Mouse (Mus musculus) testis, adult 2 months (tissue): Measurements from ENCODE around the gene Gm13090. TPM values are rescaled to one million over a fixed set of nuclear protein-coding genes. Genes with fewer than 3 reads are reported as not detected.

Experiments used
- H3K27ac ChIP-seq: fragments of 200-500 bp; 2 replicates; pipeline ENCODE4 v1.5.1; 2012; ENCODE audit warnings: low read depth, low read length; ENCODE audit not compliant: control insufficient read depth, insufficient read depth
- H3K27me3 ChIP-seq: fragments of 200-500 bp; 2 replicates; pipeline ENCODE4 v1.6.1; 2012; ENCODE audit warnings: mild to moderate bottlenecking, low read length, moderate library complexity; ENCODE audit not compliant: control insufficient read depth, insufficient read depth
- H3K36me3 ChIP-seq: fragments of 200-500 bp; 2 replicates; pipeline ENCODE4 v1.6.1; 2012; ENCODE audit warnings: mild to moderate bottlenecking, low read length; ENCODE audit not compliant: control insufficient read depth, insufficient read depth
- H3K4me1 ChIP-seq: fragments of 200-500 bp; 2 replicates; pipeline ENCODE4 v1.6.1; 2012; ENCODE audit warnings: low read length; ENCODE audit not compliant: control insufficient read depth, insufficient read depth
- H3K4me3 ChIP-seq: fragments of 200-500 bp; 2 replicates; pipeline ENCODE4 v1.5.1; 2012; ENCODE audit warnings: low read depth, mild to moderate bottlenecking, low read length, moderate library complexity, mixed read lengths; ENCODE audit not compliant: control insufficient read depth
- CTCF ChIP-seq: fragments of 200-500 bp; IDR thresholded peaks from 2 replicates; pipeline ENCODE4 v1.5.1; 2012; ENCODE audit warnings: low read depth, mild to moderate bottlenecking, inconsistent platforms, low read length, moderate library complexity; ENCODE audit not compliant: control insufficient read depth, insufficient read depth, insufficient replicate concordance
- POLR2A ChIP-seq: fragments of 200-500 bp; IDR thresholded peaks from 2 replicates; pipeline ENCODE4 v1.6.1; 2012; ENCODE audit warnings: low read depth, mild to moderate bottlenecking, inconsistent platforms, low read length, moderate library complexity; ENCODE audit not compliant: control insufficient read depth
- polyA plus RNA-seq: library from polyadenylated mRNA; depleted of rRNA; stranded (reverse); fragments of >200 nt; gene quantifications from 2 replicates; pipeline ENCODE4 v1.2.3, GENCODE M21; 2012

Gene Gm13090
- polyA plus RNA-seq, 1 experiment = not detected

DNA sequence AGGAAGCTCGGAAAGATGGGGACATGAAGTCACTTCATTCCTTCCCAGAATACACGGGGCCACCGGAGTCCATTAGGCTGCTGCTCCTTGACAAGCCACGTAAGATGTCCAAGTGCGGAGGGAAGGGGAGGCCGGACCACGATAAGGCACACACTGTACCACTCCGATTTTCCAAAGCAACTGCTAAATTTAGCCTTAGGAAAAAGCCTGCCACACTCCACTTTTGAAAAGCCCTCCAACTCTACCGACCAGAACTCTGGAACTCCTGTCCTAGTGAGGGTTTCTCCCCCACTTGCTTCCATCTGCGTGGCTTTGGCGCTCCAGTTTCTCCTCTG lies 7.7 kb downstream of the Gm13090 start:
- Histone ChIP-seq H3K4me3 (no peak overlapping the region), H3K36me3 (no peaks in the 10 kb centered on the region), H3K4me1 (no peaks in the 10 kb centered on the region), H3K27me3 (no peaks in the 10 kb centered on the region), H3K27ac (no peak overlapping the region)
- TF ChIP-seq CTCF = no peak
- no peak for TF ChIP-seq POLR2A

DNA sequence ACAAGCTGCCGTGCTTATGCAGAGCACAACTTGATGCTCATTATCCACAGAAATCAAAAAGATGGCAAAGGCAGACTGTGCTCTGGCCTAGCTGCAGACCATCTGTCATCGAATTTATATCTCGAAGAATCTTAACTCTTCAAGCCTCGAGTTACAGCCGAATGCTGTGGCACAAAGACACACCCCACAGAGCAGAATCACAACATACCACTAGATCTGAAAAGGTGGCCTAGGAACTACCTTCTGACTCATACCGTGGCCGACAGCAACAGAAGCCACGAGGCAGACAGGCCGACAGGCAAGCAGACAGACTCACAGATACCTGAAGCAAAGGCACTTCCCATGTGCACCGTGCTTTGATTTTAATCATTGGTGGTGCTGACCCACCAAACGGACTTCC lies 14.3 kb downstream of the Gm13090 start:
- H3K27me3 ChIP-seq = no peaks in the 10 kb centered on the region
- H3K4me1 ChIP-seq = peaks cover 10% of the 10 kb centered on the region
- no peak overlapping the region for H3K27ac ChIP-seq
- no peak for TF ChIP-seq CTCF
- TF ChIP-seq POLR2A = no peak
- H3K4me3 ChIP-seq = no peak overlapping the region
- H3K36me3 ChIP-seq = no peaks in the 10 kb centered on the region

DNA sequence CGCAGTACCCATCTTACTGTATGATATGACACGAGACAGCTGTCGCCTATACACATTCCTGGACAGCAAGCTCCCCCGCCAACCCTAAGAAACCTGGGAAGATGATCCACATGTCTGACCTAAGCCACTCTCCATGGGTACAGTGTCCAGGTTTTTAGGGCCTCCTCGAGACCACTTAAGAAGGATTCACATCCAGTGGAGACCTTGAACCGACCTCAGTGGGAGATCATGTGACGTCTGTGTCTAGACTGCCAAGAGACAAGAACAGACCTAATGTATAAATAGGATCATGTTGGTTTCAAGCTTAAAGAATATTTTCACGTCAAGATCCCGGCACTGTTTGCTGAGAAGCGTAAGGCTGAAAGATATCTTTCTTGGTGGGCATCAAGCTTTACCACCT lies 14.8 kb downstream of the Gm13090 start:
- no peak for TF ChIP-seq CTCF
- TF ChIP-seq POLR2A = no peak
- Histone ChIP-seq H3K36me3 (no peaks in the 10 kb centered on the region), H3K4me3 (no peak overlapping the region), H3K4me1 (peaks cover 10% of the 10 kb centered on the region), H3K27ac (no peak overlapping the region), H3K27me3 (no peaks in the 10 kb centered on the region)

DNA sequence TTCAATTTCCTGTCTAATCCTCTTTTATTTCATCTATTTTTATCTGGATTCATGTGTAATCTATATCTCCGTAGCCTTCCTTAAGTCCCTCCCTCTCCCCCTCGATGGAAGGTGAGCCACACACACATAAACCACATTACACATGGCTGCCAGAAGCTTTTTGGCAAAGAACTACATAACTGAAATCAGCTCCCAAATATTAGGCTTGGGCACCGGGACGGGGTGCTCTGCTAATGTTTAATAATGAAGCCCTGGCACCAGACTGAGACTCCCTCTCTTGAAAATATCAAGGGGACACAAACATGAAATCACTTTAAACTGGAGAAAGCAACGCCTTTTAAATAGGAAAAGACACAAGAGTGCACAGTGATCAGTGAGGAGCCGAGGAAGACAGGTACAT lies 16.5 kb downstream of the Gm13090 start:
- no peak overlapping the region for H3K4me3 ChIP-seq
- no peaks in the 10 kb centered on the region for H3K36me3 ChIP-seq
- TF ChIP-seq POLR2A (no peak), CTCF (no peak)
- no peak overlapping the region for H3K27ac ChIP-seq
- peaks cover 10% of the 10 kb centered on the region for H3K4me1 ChIP-seq
- no peaks in the 10 kb centered on the region for H3K27me3 ChIP-seq

DNA sequence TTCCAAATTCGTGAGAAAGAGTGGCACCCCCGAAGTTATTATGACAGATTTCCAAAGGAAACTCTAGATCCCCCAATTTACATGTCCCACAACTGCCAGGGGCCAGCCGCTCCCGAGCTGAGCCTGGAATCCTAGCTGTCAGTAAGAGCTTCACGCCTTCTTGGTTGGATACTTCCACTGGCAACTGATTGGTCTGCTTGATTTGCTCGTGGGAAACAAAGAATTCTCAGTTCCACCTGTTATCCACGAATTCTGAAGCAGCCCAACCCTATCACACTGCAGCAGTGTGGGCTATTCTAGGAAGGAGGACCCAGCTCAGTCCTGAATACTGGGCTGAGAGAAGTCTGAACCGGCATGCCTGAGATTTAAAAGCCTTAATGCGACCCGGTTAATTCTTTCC lies 17.1 kb downstream of the Gm13090 start:
- Histone ChIP-seq H3K27ac (no peak overlapping the region), H3K4me3 (no peak overlapping the region), H3K27me3 (no peaks in the 10 kb centered on the region), H3K36me3 (no peaks in the 10 kb centered on the region), H3K4me1 (peaks cover 10% of the 10 kb centered on the region)
- TF ChIP-seq CTCF = no peak
- no peak for TF ChIP-seq POLR2A

DNA sequence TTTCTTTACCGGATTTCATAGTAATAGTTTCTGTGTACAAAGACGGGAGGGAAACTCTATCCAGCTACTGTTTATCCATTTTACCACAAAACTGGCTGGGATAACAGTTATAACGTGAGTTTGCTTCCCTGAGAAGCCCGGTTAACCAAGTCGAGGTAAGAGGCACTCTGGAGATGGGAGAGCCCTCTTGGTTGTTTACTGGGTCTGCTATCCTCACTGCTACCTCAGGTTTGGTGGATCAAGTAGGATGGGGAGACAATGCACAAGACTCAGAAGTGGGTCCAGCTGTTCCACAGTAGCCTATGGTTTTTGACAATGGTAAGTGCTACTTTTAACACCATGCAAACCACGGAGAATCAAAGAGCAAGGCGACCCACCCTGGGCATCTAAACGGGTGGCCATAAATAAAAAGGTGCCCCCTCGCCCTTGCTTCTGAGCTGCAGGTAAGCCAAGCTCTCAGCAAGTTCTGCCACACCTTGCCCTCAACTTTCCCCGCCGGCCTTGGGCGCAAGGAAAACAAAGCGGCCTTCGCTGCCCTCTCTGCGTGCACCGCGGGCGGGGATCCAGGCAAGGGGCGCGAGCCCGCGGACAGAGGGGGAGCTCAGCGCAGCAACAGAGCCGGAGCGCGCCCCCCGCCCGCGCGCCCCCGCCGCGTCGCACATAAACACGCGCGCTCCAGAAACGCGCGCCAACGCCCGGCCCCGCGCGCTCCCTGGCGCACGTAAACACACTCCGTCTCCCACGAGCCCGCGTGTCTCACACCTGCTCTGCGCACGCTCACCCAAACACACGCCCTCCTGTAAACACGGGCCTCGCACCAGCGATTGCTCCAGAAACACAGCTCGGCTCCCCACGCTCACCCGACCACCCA lies 18.0 kb downstream of the Gm13090 start:
- Histone ChIP-seq H3K27me3 (no peaks in the 10 kb centered on the region), H3K36me3 (no peaks in the 10 kb centered on the region), H3K4me1 (peaks cover 10% of the 10 kb centered on the region), H3K27ac (no peak overlapping the region), H3K4me3 (peak overlapping the region; percentile 80)
- TF ChIP-seq POLR2A (no peak), CTCF (no peak)

DNA sequence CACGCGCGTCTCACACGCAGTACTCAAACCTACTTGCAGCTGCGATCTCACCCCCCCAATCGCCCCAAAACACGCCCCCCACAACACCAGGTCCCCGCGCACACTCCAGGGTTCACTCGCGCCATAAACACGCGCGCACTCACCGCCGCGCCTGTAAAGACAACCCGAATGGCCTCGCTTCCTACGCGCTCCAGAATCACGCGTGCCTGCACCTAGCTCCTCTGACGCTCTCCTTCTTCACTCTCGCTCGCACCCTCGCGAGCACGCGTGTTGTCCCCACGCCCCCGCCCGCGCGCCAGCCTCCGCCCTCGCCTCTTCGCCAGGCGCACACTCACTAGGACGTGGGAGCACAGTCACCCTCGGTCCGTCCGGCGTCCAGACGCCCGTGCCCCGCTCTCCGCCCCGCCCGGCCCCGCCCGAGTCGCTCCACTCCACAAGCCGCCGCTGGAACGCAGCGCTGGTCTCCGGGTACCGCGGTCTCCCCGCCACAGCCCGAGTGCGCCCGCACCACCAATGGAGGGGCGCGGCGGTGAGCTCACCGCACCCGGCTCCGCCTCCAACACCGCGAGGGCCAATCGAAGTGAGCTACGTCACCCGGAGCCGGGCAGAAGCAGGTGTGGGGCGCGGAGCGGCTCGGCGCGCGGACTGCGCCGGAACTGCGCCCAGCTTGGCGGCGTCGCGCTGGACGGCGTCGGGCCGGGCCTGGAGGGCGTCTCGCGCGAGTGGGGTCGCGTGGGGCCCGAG lies 18.8 kb downstream of the Gm13090 start:
- H3K36me3 ChIP-seq = no peaks in the 10 kb centered on the region
- H3K27me3 ChIP-seq = no peaks in the 10 kb centered on the region
- no peak overlapping the region for H3K27ac ChIP-seq
- TF ChIP-seq POLR2A = no peak
- no peak for TF ChIP-seq CTCF
- peak overlapping the region; percentile 80 for H3K4me3 ChIP-seq
- peaks cover 10% of the 10 kb centered on the region for H3K4me1 ChIP-seq
